Mouse (Mus musculus) urinary bladder, adult 2 months (tissue): Measurements from ENCODE around the gene Gstm3. TPM values are rescaled to one million over a fixed set of nuclear protein-coding genes. Genes with fewer than 3 reads are reported as not detected.
"Not testable (repeated sequence)": the region's sequence is repeated elsewhere in the genome, so short reads cannot be mapped to it uniquely, and the experiment has no call there.

Source experiments
- DNase-seq: peaks from one replicate; pipeline ENCODE4 v3.0.0; 2022; ENCODE audit warnings: low spot score
- polyA plus RNA-seq: library from polyadenylated mRNA; depleted of rRNA; stranded (reverse); fragments of >200 nt; gene quantifications from 2 replicates; pipeline ENCODE4 v1.2.3, GENCODE M21; 2012

Gstm3 gene
- polyA plus RNA-seq, 1 experiment: 0.45 TPM

GRCm38 (mm10) chr3:107974237-107974636, 5.2 kb upstream of the Gstm3 start:
- no peak for DNase-seq

DNA sequence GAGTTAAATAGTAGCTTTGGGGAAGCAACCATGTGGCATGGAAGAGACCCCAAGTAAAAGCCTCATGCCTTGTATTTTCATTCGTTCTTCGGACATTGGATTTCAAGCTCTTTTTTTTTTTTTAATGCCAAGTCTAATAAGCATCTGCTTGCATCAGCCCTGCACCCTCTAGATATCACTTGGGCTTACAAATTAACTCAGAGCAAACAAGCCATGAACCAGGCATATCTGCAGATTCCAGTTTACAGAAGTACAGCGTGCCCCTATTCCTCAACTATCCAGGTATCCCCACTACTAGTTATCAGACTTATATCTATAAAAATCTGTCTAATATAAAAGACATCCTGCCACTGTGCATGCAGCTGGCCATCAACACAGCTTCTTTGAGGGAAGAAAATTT, 3.0 kb upstream of the Gstm3 start:
- no peak for DNase-seq

GRCm38 (mm10) chr3:107971101-107971500, 2.0 kb upstream of the Gstm3 start:
- peak; percentile 6 for DNase-seq

- no peak for DNase-seq
Measured at GRCm38 (mm10) chr3:107966631-107967030, 2.5 kb downstream of the Gstm3 start.

GRCm38 (mm10) chr3:107965592-107965991, 3.5 kb downstream of the Gstm3 start:
- no peak for DNase-seq

DNA sequence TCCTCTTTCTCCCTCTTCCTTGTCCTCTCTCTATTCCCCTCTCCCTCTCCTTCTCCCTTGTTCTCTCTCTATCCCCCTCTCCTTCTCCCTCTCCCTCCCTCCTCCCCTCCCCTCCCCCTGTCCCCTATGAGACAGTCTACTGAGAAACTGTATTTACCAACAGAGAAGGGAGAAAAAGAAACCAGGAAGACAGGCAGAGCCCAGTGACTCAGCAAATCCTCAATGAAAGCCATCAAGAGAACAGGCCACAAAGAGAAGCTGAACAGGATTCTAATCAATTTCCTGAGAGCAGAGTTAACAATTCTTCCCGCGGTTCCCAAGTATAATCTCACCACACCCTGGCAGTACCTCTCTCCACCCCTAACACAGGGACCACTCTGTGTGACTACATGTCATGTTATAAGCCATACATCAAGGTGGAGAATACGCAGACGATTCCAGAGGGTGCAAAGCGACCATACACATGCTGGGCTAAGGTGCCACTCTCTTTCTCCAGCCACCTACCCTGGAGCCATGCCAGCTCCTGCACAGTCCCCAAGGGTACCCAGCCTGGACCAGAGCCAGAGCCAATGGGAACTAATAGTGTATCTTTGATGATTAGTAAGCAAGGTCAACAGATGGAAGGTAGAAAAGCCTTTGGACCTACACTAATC, 4.3 kb downstream of the Gstm3 start:
- DNase-seq: no peak

DNA sequence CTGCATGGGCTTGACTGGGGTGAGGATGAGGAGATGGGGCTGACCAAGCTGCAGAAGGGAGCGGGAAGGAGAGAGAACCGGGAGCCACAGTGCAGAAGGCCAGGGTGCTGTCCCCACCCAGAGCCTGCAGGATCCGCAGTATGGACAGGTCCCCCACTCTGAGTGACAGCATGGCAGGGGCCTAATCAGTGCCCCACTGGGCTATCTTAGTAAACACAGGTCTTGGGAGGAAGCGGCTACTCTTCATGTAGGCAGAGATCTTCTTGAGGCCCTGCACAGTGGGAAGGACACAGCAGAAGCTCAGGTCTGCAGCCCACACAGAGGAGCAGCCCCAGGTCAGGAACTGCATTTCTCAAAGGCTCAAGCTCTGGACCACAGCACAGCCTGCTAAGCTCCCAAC, 5.1 kb downstream of the Gstm3 start:
- no peak for DNase-seq

DNA sequence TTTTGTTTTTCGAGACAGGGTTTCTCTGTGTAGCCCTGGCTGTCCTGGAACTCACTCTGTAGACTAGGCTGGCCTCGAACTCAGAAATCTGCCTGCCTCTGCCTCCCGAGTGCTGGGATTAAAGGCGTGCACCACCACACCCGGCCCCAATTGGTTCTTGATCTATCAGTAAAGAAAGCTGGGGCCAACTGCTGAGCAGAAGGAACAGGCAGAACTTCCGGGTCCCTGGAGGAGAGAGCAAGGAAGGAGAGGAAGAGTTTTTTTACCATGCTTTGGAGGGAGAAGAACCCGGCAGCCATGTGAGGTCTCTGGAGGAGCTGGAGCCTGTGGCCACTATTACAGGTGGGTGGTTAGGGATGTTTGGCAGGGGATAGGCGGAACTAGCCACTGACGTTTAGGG, 13.8 kb downstream of the Gstm3 start:
- not testable (repeated sequence) for DNase-seq

DNA sequence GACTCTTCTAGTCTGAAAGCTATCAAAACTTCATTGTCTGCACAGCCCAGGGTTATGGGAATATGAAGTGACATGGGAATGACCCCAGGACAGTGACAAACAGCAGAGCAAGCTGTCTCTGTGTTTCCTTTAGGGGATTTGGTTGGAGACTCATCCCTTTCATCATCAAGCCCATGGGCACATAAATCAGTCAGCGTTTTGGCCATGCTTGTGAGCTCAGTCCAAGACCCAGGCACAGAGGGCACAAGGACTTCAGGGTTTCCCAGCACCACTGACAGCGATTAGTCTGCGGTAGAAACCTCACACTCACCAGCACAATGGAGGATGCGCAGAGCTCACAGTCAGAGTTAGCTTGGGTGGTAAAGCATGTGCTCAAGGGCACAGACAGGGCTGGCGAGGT, 15.2 kb downstream of the Gstm3 start:
- no peak for DNase-seq

GRCm38 (mm10) chr3:107953328-107953755, 15.7 kb downstream of the Gstm3 start:
- peak; percentile 61 for DNase-seq

- no peak for DNase-seq
Measured at GRCm38 (mm10) chr3:107950531-107950930, 18.6 kb downstream of the Gstm3 start.

- not testable (repeated sequence) for DNase-seq
Measured at GRCm38 (mm10) chr3:107949461-107949860, 19.6 kb downstream of the Gstm3 start.

- DNase-seq: no peak
Measured at GRCm38 (mm10) chr3:107945729-107946128, 23.4 kb downstream of the Gstm3 start.

DNA sequence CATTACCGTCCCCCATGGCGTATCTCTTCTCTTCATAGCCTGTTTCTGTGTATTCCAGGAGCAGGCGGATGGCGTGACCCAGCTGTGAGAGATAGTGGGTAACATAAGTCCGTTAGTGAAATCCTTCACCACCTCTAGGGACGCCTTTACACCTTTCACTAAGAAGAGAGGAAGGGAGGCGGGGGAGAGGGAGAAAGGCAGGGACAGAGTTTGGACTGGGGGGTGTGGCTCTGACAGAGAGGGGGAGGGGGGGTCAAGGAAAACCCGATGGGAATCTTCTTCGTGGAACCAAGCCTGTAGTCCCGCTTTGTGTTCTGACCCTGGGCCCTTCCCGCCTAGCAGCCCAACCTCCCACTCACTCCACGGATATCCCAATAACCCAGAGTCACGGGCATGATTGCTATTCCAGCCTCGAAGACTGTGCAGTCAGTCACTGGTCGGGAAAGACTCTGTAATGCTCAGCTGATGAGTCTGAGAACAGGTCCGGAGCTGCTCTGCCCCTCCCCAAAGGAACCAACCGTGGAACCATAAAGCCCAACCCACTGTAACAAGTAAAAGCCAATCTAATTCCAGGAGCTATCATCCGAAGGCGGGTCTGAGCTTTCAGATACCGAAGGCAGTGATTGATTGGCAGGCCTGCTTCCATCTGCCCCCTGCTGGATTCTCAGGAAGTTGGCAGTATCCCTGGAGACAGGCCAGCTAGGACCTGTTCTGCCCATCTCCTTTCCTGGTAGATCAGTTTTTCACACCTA, 25.7 kb downstream of the Gstm3 start, which contains the start of gene Gstm6:
Gstm6 (minus strand) TSS at position 511 of the 752 bp plus-strand sequence.
- no peak for DNase-seq

GRCm38 (mm10) chr3:107941261-107941660, 27.8 kb downstream of the Gstm3 start:
- DNase-seq: no peak

GRCm38 (mm10) chr3:107940524-107940923, 28.6 kb downstream of the Gstm3 start:
- DNase-seq: no peak

DNA sequence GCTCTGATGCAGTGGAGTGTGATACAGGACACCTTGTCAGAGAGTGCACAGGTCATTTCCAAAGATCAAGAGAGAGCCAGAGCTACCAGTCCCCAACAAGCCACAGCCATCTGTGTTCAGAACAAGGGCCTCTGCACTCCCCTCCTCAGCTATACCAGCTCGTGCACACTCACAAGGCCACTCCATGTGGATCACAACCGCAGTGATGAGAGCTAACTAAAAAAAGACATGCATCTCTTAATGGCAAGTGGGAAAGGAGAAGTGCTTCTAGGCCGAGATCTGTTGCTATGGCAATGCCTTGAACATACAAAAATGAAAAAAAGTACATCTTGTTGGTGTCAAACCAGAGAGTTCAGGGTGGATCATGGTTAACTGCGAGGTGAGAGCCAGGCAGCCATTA, 29.3 kb downstream of the Gstm3 start:
- DNase-seq: no peak

DNA sequence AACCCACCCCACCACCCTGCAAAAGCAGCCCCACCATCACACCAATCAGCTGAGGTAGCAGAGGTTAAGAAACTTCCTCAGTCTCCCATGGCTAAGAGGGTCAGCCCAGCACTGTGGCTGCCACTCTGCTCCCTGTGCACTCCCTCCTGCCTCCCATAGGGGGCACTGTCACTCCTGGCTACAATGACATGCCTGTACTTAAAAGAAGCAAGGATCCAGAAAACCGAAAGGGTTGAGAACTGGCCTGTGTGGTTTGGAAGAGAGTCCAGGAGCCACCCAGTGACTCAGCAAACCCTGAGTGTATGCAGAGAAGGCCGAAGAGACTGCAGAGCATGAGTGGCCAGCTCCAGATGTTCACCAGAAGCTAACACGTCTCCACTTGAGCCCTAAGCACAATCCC, 29.7 kb downstream of the Gstm3 start:
- peak; percentile 54 for DNase-seq

DNA sequence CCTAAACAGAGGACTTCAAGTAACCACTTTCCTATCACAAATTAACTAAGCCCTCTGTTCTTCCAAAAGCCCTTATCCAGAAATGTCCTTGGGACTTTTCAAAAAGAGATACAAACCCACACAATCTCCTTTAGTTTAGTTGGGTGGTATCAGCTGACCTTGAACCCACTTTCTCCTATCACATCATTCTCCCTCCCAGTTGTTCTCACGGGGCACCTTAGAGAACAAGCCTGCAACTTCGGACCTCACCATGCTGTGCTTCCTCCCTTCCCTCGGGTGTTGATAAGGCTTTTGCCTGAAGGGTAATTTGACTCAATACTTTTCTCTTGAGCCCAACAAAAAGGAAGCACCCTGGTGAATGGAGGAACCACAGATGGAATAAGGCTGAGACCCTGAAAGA, 33.2 kb downstream of the Gstm3 start:
- no peak for DNase-seq

GRCm38 (mm10) chr3:107935268-107935667, 33.8 kb downstream of the Gstm3 start:
- no peak for DNase-seq

GRCm38 (mm10) chr3:107932128-107932527, 37.0 kb downstream of the Gstm3 start:
- no peak for DNase-seq

DNA sequence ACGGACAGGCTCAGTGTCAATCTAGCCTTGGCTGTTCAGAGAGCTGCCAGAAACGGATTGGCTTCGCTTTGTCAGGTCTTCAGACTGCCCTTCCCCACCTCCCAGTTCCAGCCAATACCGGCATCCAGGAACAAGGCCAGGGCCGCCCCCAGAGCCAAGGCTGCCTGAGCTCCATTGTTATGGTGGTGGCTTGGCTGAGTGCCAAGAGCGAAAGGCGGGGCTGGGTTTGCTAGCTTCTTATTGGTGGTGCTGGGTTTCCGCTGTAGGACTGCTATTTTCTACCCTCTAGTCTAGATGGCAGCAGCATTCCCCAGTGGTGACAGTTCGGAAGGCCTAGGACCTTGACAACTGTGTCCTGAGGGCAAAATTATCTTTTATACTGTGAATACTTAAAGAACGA, 37.4 kb downstream of the Gstm3 start, which contains the start of gene Gstm7:
Gstm7 (minus strand) TSS at position 148 of the 400 bp plus-strand sequence.
- peak; percentile 81 for DNase-seq

GRCm38 (mm10) chr3:107931134-107931533, 37.9 kb downstream of the Gstm3 start:
- no peak for DNase-seq
